Mouse (Mus musculus): ENCODE data around the gene Gse1. TPM values are rescaled to one million over a fixed set of nuclear protein-coding genes. Genes with fewer than 3 reads are reported as not detected.

Gene Gse1
- total and polyA plus RNA-seq, 3 experiments: 23.6 to 128 (median 66.9) TPM

DNA sequence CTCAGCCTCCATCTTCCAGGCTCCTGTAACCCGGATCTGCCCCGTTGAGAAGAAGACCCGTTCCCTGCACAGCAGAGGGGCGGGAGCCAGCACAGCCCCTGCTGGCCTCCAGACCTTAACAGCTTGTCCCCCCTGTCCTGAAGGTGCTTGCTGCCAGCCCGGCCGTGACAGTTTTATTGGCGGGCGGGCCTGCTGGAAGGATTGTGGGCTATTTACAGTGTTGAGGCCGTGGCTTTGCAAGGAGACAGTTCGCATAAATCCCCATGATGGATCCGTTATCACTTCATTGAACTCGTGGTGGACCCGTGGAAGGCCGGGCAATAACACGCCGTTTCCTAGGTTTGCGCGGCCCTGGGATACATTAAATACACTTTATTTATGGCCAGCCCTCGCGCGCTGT is 163.6 kb downstream of the Gse1 start:
- Histone ChIP-seq H3K27me3 (ENCODE audit: control insufficient read depth in 1 of 2, insufficient read depth in 2 of 2, low read length in 2 of 2) (no peaks in the 10 kb centered on the region), H3K9ac (ENCODE audit: control insufficient read depth, low read depth, low read length, poor library complexity, severe bottlenecking) (no peak overlapping the region), H3K4me1 (ENCODE audit: control insufficient read depth in 1 of 2, insufficient read depth in 2 of 2, low read length in 2 of 2) (peaks cover 0 to 3% of the 10 kb centered on the region in 2 experiments; a peak in 2 of 4 replicates), H3K36me3 (ENCODE audit: control insufficient read depth in 1 of 2, insufficient read depth in 2 of 2, low read length in 2 of 2) (no peaks in the 10 kb centered on the region), H3K9me3 (replicated peaks; ENCODE audit: insufficient read depth, low read length) (no peaks in the 10 kb centered on the region), H3K4me3 (ENCODE audit: control insufficient read depth in 1 of 2, insufficient read depth in 1 of 2, low read depth in 2 of 2, low read length in 2 of 2) (no peak overlapping the region), H3K79me2 (ENCODE audit: control insufficient read depth, insufficient read depth, low read length, poor library complexity) (no peaks in the 10 kb centered on the region), H3K27ac (ENCODE audit: control insufficient read depth, low read depth, low read length) (no peak overlapping the region)
- DNase-seq (ENCODE audit: low read depth, low spot score): no peak
- TF ChIP-seq MEF2A (IDR thresholded peaks at IDR 0.05; ENCODE audit: extremely low read depth, insufficient replicate concordance, low read depth, low read length, poor library complexity, severe bottlenecking) (no peak), ZC3H11A (IDR thresholded peaks at IDR 0.05; ENCODE audit: low read depth, low read length) (no peak), RAD21 (IDR thresholded peaks at IDR 0.05; ENCODE audit: low read depth, low read length) (no peak), BHLHE40 (IDR thresholded peaks at IDR 0.05; ENCODE audit: borderline replicate concordance, low read depth, low read length) (no peak), NELFE (IDR thresholded peaks at IDR 0.05; ENCODE audit: low read depth, low read length) (no peak), POLR2AphosphoS5 (IDR thresholded peaks at IDR 0.05; ENCODE audit: borderline replicate concordance, low read depth, low read length) (no peak), NRF1 (IDR thresholded peaks at IDR 0.05; ENCODE audit: insufficient read depth, low read depth, low read length, poor library complexity, severe bottlenecking) (no peak), TBP (IDR thresholded peaks at IDR 0.05; ENCODE audit: low read depth, low read length) (no peak), GATA1 (IDR thresholded peaks at IDR 0.05; ENCODE audit: low read depth, low read length) (no peak), CHD2 (IDR thresholded peaks at IDR 0.05; ENCODE audit: low read length) (no peak), CHD1 (IDR thresholded peaks at IDR 0.05; ENCODE audit: low read depth, low read length) (no peak), POLR2AphosphoS2 (IDR thresholded peaks at IDR 0.05; ENCODE audit: low read length) (no peak)

DNA sequence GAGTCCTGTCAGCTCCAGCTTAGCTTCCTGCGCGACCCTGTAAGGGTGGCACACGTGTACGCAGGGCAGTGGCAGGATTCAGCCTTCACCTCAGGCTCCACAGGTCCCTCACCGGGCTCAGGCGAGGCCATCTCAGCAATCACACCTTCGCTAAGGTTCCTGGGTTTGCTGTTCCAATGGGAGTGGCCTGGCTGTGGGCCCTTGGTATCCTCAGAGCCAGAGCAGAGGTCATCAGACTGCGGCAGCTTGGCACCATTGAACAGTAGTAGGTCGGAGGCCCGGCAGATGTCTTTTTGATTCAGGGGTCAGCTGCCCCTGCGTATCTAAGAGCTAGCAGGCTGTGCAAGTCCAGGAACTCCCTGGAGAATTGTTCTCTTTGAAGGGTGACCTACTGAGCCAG is 164.8 kb downstream of the Gse1 start:
- peaks cover 3 to 10% of the 10 kb centered on the region in 2 experiments; a peak in 3 of 4 replicates for H3K4me1 ChIP-seq (ENCODE audit: control insufficient read depth in 1 of 2, insufficient read depth in 2 of 2, low read length in 2 of 2)

More for the DNA sequence above, 164.8 kb downstream of the Gse1 start:
- Histone ChIP-seq H3K4me3 (ENCODE audit: control insufficient read depth in 1 of 2, insufficient read depth in 1 of 2, low read depth in 2 of 2, low read length in 2 of 2) (no peak overlapping the region), H3K27me3 (ENCODE audit: control insufficient read depth in 1 of 2, insufficient read depth in 2 of 2, low read length in 2 of 2) (no peaks in the 10 kb centered on the region), H3K9me3 (replicated peaks; ENCODE audit: insufficient read depth, low read length) (no peaks in the 10 kb centered on the region), H3K36me3 (ENCODE audit: control insufficient read depth in 1 of 2, insufficient read depth in 2 of 2, low read length in 2 of 2) (no peaks in the 10 kb centered on the region), H3K79me2 (ENCODE audit: control insufficient read depth, insufficient read depth, low read length, poor library complexity) (no peaks in the 10 kb centered on the region), H3K27ac (ENCODE audit: control insufficient read depth, low read depth, low read length) (no peak overlapping the region), H3K9ac (ENCODE audit: control insufficient read depth, low read depth, low read length, poor library complexity, severe bottlenecking) (no peak overlapping the region)
- TF ChIP-seq SMC3 (IDR thresholded peaks at IDR 0.05; ENCODE audit: low read depth, low read length): no peak
- no peak for TF ChIP-seq NRF1 (IDR thresholded peaks at IDR 0.05; ENCODE audit: insufficient read depth, low read depth, low read length, poor library complexity, severe bottlenecking)
- no peak for TF ChIP-seq ZNF384 (IDR thresholded peaks at IDR 0.05; ENCODE audit: low read depth, low read length)
- no peak for TF ChIP-seq ETS1 (IDR thresholded peaks at IDR 0.05; ENCODE audit: low read depth, low read length)
- no peak for TF ChIP-seq MAFK (IDR thresholded peaks at IDR 0.05; ENCODE audit: borderline replicate concordance, low read depth, low read length)
- TF ChIP-seq MXI1 (IDR thresholded peaks at IDR 0.05; ENCODE audit: low read depth, low read length): no peak
- no peak for TF ChIP-seq HCFC1 (IDR thresholded peaks at IDR 0.05; ENCODE audit: low read depth, low read length)
- TF ChIP-seq ZKSCAN1 (IDR thresholded peaks at IDR 0.05; ENCODE audit: low read depth, low read length): no peak
- TF ChIP-seq MAZ (IDR thresholded peaks at IDR 0.05; ENCODE audit: low read depth, low read length): no peak
- no peak for TF ChIP-seq ZC3H11A (IDR thresholded peaks at IDR 0.05; ENCODE audit: low read depth, low read length)
- no peak for TF ChIP-seq TBP (IDR thresholded peaks at IDR 0.05; ENCODE audit: low read depth, low read length)
- DNase-seq (ENCODE audit: low read depth, low spot score): no peak

Measured in MEL (cell line).